Mouse (Mus musculus) adrenal gland, postnatal 36 days (tissue): ENCODE measurements around the gene Imp4. TPM values are rescaled to one million over a fixed set of nuclear protein-coding genes. Genes with fewer than 3 reads are reported as not detected.

Source experiments
- microRNA-seq: library from miRNA; unstranded; fragments of <30 nt; microRNA quantifications from one replicate; pipeline ENCODE4 v1.2.0, GENCODE M21; 2021
- total RNA-seq, 2 experiments: library from RNA; stranded (reverse); gene quantifications; 2 replicates each; pipeline ENCODE4 v1.2.3; 2021

The Imp4 gene
- total RNA-seq, 2 experiments from 2014 or later, result 62.0 to 76.0 TPM

Small RNA genes lying within 50 kb of the gene (microRNA-seq; reads per million reads assigned to microRNA genes)
- not detected for gene Mir5103

Other genes starting within 250 kb of the Imp4 start
- 10 to 100 TPM; 16.8 to 17.4 TPM for gene Ccdc115, start 179 bp upstream of the Imp4 start, total RNA-seq
- 1 to 10 TPM; 3.4 to 5.9 TPM for gene Ptpn18, start 19.9 kb downstream of the Imp4 start, total RNA-seq
- gene Prss39, start 58.6 kb downstream of the Imp4 start, total RNA-seq, result not detected
- gene Cfc1, start 95.8 kb downstream of the Imp4 start, total RNA-seq, result not detected
- not detected for gene Prss40, start 121.1 kb downstream of the Imp4 start, total RNA-seq
- gene Amer3, start 139.8 kb downstream of the Imp4 start, total RNA-seq, result under 1 TPM; 0.46 to 0.50 TPM